Mouse (Mus musculus) kidney, adult 2 months (tissue): Measurements from ENCODE around the gene Bcl11b. TPM values are rescaled to one million over a fixed set of nuclear protein-coding genes. Genes with fewer than 3 reads are reported as not detected.

Source experiments
- DNase-seq: peaks from one replicate; pipeline ENCODE4 v3.0.0; 2021
- H3K27ac ChIP-seq: fragments of 200-500 bp; 2 replicates; pipeline ENCODE4 v1.5.1; 2012; ENCODE audit warnings: low read depth, low read length, control low read depth, inconsistent platforms; ENCODE audit not compliant: insufficient read depth
- H3K27me3 ChIP-seq: fragments of 200-500 bp; replicated peaks from 2 replicates; pipeline ENCODE4 v1.6.1; 2012; ENCODE audit warnings: mild to moderate bottlenecking, moderate library complexity, low read length, inconsistent platforms; ENCODE audit not compliant: control insufficient read depth, insufficient read depth
- H3K36me3 ChIP-seq: fragments of 200-500 bp; 2 replicates; pipeline ENCODE4 v1.6.1; 2012; ENCODE audit warnings: mild to moderate bottlenecking, moderate library complexity, low read length, inconsistent platforms; ENCODE audit not compliant: control insufficient read depth, insufficient read depth
- H3K4me1 ChIP-seq: fragments of 200-500 bp; 2 replicates; pipeline ENCODE4 v1.6.1; 2011; ENCODE audit warnings: low read length; ENCODE audit not compliant: control insufficient read depth, insufficient read depth
- H3K4me3 ChIP-seq: fragments of 200-500 bp; 2 replicates; pipeline ENCODE4 v1.5.1; 2011; ENCODE audit warnings: mild to moderate bottlenecking, low read depth, low read length, control low read depth; ENCODE audit not compliant: insufficient read depth
- CTCF ChIP-seq: fragments of 200-500 bp; conservative IDR thresholded peaks from 2 replicates; pipeline ENCODE4 v1.5.1; 2011; ENCODE audit warnings: low read depth, mild to moderate bottlenecking, control low read depth, low read length, moderate library complexity, mixed read lengths; ENCODE audit not compliant: insufficient read depth, insufficient read length
- POLR2A ChIP-seq: fragments of 200-500 bp; IDR thresholded peaks from one replicate; pipeline ENCODE4 v1.6.1; 2011; ENCODE audit warnings: low read depth, low read length, control low read depth
- WGBS: fragments of 180-500 bp; shearing (Covaris S2); methylation state at CpG from one replicate; pipeline ENCODE4 v1.1.7; 2018; 5-methylcytosine and 5-hydroxymethylcytosine counted together
- polyA plus RNA-seq: library from polyadenylated mRNA; depleted of rRNA; stranded (reverse); fragments of >200 nt; gene quantifications from 2 replicates; pipeline ENCODE4 v1.2.3, GENCODE M21; 2012; rRNA removed

The Bcl11b gene
- polyA plus RNA-seq: 4.9 and 5.4 TPM in 2 replicates

- no peak for TF ChIP-seq POLR2A
- TF ChIP-seq CTCF: no peak
- Histone ChIP-seq H3K4me3 (peak within 1 kb of the TSS; percentile 29), H3K4me1 (no peaks in the 10 kb centered on the region), H3K27me3 (peaks cover 7% of the 10 kb centered on the region), H3K27ac (no peak within 1 kb of the TSS), H3K36me3 (no peaks in the 10 kb centered on the region)
- under 1% methylated on average over 19 of the region's 19 CpGs for WGBS
- no peak for DNase-seq
Observed at GRCm38 (mm10) chr12:108003483-108003882, at the start of gene Bcl11b. Gene Bcl11b (minus strand): TSS chr12:108003602.

- 57% methylated on average over 7 of the region's 7 CpGs for WGBS
- Histone ChIP-seq H3K4me1 (no peaks in the 10 kb centered on the region), H3K27ac (no peak overlapping the region), H3K27me3 (no peaks in the 10 kb centered on the region), H3K36me3 (no peaks in the 10 kb centered on the region), H3K4me3 (no peak overlapping the region)
- no peak for DNase-seq
- TF ChIP-seq POLR2A (no peak), CTCF (no peak)
Observed at GRCm38 (mm10) chr12:108050996-108051395, 47.6 kb upstream of the Bcl11b start.

- Histone ChIP-seq H3K4me3 (no peak overlapping the region), H3K36me3 (no peaks in the 10 kb centered on the region), H3K27ac (no peak overlapping the region), H3K4me1 (no peaks in the 10 kb centered on the region), H3K27me3 (no peaks in the 10 kb centered on the region)
- no peak for TF ChIP-seq POLR2A
- no peak for TF ChIP-seq CTCF
- no peak for DNase-seq
- WGBS: 36% methylated on average over 13 of the region's 13 CpGs
Observed at GRCm38 (mm10) chr12:108049625-108050024, 46.2 kb upstream of the Bcl11b start.

- TF ChIP-seq CTCF (no peak), POLR2A (no peak)
- Histone ChIP-seq H3K4me1 (no peaks in the 10 kb centered on the region), H3K27ac (no peak overlapping the region), H3K4me3 (no peak overlapping the region), H3K36me3 (no peaks in the 10 kb centered on the region), H3K27me3 (no peaks in the 10 kb centered on the region)
- peak; percentile 40 for DNase-seq
- 39% methylated on average over 3 of the region's 3 CpGs for WGBS
Observed at GRCm38 (mm10) chr12:108042239-108042571, 38.8 kb upstream of the Bcl11b start.

- no peaks in the 10 kb centered on the region for H3K36me3 ChIP-seq
- peak; percentile 62 for DNase-seq
- TF ChIP-seq POLR2A (no peak), CTCF (peak; percentile 53)
- H3K27me3 ChIP-seq: no peaks in the 10 kb centered on the region
- H3K4me3 ChIP-seq: no peak overlapping the region
- no peak overlapping the region for H3K27ac ChIP-seq
- no peaks in the 10 kb centered on the region for H3K4me1 ChIP-seq
- 37% methylated on average over 12 of the region's 12 CpGs for WGBS
Observed at GRCm38 (mm10) chr12:108041571-108042238, 38.3 kb upstream of the Bcl11b start.

- no peaks in the 10 kb centered on the region for H3K27me3 ChIP-seq
- WGBS: 68% methylated on average over 6 of the region's 6 CpGs
- no peak for TF ChIP-seq CTCF
- no peak for TF ChIP-seq POLR2A
- H3K4me3 ChIP-seq: no peak overlapping the region
- no peak for DNase-seq
- H3K36me3 ChIP-seq: no peaks in the 10 kb centered on the region
- H3K27ac ChIP-seq: no peak overlapping the region
- H3K4me1 ChIP-seq: peaks cover 6% of the 10 kb centered on the region; the same call in 1 of the 2 replicates
Observed at GRCm38 (mm10) chr12:108037446-108037845, 34.0 kb upstream of the Bcl11b start.

- DNase-seq: peak; percentile 94
- H3K4me3 ChIP-seq: no peak overlapping the region
- H3K4me1 ChIP-seq: peaks cover 6% of the 10 kb centered on the region; the same call in 1 of the 2 replicates
- peak overlapping the region; percentile 84 for H3K27ac ChIP-seq
- TF ChIP-seq CTCF: no peak
- no peak for TF ChIP-seq POLR2A
- H3K36me3 ChIP-seq: no peaks in the 10 kb centered on the region
- 36% methylated on average over 13 of the region's 13 CpGs for WGBS
- no peaks in the 10 kb centered on the region for H3K27me3 ChIP-seq
Observed at GRCm38 (mm10) chr12:108035412-108036078, 32.1 kb upstream of the Bcl11b start.
